Mouse (Mus musculus): ENCODE measurements around the gene Syap1. TPM values are rescaled to one million over a fixed set of nuclear protein-coding genes. Genes with fewer than 3 reads are reported as not detected.
"Not testable (repeated sequence)": the region's sequence is repeated elsewhere in the genome, so short reads cannot be mapped to it uniquely, and the experiment has no call there.

Gene Syap1
- 10 to 100 TPM; 30.0 to 31.8 TPM for total RNA-seq (2021)

DNA sequence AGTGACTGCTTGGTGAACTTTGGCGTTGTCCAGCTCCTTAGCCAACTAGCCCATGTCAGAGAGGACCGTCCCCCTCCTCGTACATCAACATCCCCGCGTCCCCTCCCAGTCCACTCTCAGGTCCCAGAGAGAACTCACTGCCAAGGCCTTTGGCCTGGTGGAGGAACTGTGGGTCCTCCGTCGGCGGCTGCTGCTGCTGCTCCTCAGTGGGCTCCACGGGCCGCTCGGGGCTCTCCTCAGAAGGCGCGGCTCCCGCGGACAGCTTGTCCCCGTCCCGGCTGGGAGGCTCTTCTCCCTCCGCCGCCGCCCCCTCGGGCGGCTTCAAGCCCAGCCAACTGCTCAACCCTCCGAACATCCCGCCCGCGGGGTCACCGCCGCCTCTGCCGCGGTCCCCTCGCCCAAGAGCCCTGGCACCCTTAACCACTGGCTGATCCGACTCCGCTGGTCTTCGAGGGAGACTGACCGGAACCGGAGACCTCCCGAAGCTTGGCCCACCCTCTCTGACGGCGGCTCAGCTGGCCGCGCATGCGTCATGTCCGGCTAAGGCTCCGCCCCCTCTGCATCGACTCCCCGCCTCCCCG lies at the start of gene Syap1:
Gene Syap1 (minus strand): TSS at position 517 of the 581 bp plus-strand sequence.
- intact Hi-C loops (cut with DNase I), result no loop called here
- DNase-seq (ENCODE audit: extremely low spot score in 1 of 2, low spot score in 2 of 2), result peak; percentile 36 to 91

DNA sequence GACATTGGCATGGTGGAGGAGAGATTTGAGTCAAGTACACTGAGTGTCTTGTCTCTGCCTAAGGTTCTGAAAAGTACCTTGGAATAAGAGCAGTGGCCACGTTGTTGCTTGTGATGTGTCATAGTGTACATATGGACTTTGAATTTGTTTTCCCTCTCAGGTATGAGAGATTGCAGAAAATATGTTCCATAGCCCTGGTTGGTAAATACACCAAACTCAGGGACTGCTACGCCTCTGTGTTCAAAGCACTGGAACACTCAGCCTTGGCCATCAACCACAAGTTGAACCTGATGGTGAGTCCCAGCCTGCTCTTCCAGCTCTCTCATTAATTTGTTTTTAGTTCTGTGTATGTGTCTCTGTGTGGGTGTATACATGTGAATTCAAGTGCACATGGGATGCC lies 43.2 kb upstream of the Syap1 start:
- no peak for DNase-seq (ENCODE audit: extremely low spot score in 1 of 2, low spot score in 2 of 2)
- intact Hi-C loops (cut with DNase I), result loop anchor here (10.0 kb wide), 1 partner anchor 983 kb away; no protein-coding TSS in a partner anchor

DNA sequence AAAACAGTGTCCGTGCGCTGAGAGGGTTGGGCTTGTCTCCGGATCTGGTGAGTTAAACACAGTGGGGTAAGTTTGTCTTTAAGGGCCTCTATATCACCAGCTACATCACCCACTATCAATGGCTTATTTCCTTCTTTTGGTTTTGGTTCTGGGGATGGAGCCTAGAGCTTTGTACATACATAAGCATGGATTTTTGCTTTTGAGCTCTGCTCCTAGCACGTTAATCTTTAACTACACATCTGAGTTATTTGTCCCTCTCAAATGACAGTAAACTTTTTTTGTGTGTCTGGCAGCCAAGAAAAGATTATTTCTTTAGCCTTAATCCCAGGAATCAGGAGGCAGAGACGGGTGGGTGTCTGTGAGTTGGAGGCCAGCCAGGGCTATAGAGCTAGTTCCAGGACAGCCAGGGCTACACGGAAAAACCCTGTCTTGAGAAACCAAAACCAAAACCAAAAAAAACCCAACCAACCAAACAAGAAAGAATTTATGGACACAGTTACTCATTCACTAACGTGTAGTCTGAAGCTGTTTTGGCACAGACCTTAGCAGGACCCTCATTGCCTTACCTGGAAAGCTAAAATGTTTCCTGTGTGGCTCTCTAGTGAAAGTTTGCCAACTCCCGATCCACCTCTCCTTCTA lies 33.4 kb upstream of the Syap1 start:
- intact Hi-C loops (cut with DNase I), result no loop called here
- no peak for DNase-seq (ENCODE audit: extremely low spot score in 1 of 2, low spot score in 2 of 2)

DNA sequence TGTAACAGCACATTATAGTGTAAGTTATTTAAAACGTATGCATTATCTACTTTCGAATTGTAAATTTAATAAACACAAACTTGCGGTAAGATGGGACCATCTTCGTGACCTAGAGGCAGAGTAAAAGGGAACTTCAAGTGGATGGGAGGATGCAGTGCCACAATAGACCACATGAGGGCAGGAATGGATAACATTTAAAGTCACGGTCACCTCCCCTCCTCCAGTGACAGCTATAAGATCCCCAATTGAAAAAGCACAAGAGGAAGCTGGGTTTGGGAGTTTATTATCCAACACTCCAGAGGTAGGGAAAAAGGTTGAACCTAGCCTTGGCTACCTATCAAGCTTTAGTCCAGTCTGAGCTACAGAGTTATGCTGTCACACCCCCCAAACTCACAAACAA lies 27.4 kb upstream of the Syap1 start:
- intact Hi-C loops (cut with DNase I), result no loop called here
- peak; percentile 23 to 45 for DNase-seq (ENCODE audit: extremely low spot score in 1 of 2, low spot score in 2 of 2)

DNA sequence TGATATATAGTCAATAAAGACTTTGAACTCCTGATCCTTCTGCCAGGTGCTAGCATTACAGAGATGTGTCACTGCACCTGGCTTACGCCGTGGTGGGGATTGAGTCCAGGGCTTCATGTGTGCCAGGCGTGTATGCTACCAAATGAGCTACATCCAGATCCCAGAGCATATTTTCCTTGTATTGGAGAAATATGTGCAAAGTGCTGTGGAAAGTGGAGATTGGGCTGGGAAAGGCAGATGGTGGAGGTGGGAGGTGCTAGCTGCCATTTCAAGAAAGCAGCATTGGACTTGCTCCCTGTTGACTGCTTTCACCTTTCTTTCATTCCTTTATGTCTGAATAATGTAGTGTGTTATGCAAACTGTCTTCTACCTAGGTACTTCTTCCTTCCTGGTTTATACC lies 25.4 kb upstream of the Syap1 start:
- DNase-seq (ENCODE audit: extremely low spot score in 1 of 2, low spot score in 2 of 2), result no peak
- intact Hi-C loops (cut with DNase I), result no loop called here

DNA sequence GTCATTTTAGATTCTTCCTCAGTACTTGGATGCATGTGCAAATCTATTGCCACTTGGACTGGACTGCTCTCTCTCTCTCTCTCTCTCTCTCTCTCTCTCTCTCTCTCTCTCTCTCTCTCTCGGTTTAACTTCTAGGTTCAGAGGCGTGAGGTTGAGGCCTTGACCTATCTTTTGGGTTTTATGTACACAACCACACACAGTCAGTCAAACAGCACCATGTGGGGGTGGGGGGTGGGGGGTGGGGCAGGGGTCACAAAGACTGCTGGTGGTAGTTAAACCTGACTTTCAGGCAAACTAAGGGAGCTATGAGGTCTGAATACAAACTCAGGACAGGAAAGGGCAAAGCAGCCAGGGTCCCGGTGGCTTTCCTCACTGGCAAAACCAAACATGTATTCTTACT lies 19.3 kb upstream of the Syap1 start:
- intact Hi-C loops (cut with DNase I), result no loop called here
- DNase-seq (ENCODE audit: extremely low spot score in 1 of 2, low spot score in 2 of 2), result no peak

DNA sequence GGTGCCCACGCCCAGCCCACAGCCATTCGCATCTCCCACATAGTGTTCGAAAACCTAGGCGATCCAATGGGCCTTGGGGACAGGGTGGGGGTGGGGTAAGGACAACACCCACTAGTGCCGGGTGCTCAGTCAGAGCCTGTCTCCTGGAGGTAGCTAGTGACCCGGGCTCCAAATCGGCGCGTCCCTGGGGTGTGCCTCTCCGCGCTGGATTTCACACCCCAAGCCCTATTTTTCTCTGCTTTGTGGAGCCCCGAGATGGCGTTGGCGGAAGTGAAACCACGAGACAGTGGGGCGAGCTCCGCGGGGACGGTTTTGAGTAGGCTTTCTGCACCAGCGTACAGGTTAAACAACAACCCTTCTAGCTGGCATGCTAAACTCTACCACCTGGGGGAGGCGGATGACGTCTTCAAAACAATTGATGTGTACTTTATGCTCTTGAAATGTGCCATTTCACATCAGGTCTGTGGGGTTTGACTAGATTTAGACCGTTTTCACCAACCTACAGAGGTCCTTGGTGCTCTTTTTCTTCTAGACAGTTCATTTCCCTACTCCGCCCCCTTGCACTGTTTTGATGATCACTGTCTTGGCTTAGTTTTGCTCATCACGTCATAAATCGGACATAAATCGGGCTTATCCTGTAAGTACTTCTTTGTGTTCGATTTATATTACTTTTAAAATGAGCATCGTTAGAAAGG lies 13.9 kb upstream of the Syap1 start:
- intact Hi-C loops (cut with DNase I), result loop anchor here (5.0 kb wide), 1 partner anchor 1010 kb away; no protein-coding TSS in a partner anchor

DNA sequence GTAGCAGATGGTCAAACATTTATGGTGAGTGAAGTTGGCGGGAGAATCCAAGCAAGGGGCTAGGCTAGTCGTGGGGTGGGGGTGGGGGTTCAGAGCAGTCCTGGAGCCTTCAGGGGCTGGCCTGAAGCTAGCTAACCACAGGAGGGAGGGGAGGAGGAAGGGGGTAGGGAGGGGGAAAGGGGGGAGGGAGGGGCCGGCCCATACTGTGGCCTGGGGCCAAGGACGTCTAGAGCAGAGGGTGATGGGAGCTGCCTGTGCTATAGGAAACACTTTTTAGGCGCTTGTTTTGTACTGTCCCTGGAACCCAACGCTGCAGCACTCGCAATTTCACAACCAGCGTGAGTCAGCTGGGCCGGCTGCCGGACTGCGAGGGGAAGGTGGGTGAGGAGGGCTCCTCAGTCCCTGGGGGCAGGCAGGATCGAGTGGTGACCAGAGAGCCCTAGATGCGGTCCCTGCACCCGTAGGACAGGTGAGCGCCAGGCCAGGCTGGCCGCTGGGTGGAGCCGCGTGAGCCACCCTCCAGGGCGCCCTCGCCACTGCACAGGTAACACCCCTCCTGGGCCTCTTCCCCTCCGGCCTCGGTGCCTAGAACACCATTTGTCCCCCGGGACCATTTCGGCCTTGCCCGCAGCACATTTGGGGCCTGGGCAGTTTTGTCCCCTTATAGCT lies 13.3 kb upstream of the Syap1 start:
- peak in 1 of 2 experiments; percentile 35 for DNase-seq (ENCODE audit: extremely low spot score in 1 of 2, low spot score in 2 of 2)
- intact Hi-C loops (cut with DNase I), result loop anchor here (5.0 kb wide), 1 partner anchor 1011 kb away; no protein-coding TSS in a partner anchor

More for the DNA sequence above, 13.9 kb upstream of the Syap1 start:
- DNase-seq (ENCODE audit: extremely low spot score in 1 of 2, low spot score in 2 of 2), result peak; percentile 4 to 31

DNA sequence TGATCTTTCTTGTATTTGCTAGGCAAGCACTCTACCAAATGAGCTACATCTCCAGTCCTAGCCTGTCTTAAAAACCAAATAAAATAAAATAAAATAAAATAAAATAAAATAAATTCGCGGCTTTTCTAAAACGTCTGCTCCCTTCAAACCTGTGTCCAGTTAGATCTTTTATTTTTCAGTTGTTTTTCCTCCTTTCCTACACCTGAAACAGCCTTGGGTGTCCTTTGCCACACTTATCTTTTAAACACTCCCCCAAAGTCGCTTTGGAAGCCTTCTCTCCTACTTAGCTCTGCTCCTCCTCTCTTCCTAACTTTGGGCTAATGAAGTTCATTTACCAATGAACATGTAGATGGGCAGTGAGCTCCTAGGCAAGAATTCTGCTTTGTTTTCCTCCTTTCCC lies 12.7 kb upstream of the Syap1 start, which contains the start of gene Ctps2:
Gene Ctps2 (plus strand): TSS at position 301 of the 400 bp plus-strand sequence.
- intact Hi-C loops (cut with DNase I), result loop anchor here (5.0 kb wide), 1 partner anchor 1011 kb away; no protein-coding TSS in a partner anchor
- DNase-seq (ENCODE audit: extremely low spot score in 1 of 2, low spot score in 2 of 2), result no peak

DNA sequence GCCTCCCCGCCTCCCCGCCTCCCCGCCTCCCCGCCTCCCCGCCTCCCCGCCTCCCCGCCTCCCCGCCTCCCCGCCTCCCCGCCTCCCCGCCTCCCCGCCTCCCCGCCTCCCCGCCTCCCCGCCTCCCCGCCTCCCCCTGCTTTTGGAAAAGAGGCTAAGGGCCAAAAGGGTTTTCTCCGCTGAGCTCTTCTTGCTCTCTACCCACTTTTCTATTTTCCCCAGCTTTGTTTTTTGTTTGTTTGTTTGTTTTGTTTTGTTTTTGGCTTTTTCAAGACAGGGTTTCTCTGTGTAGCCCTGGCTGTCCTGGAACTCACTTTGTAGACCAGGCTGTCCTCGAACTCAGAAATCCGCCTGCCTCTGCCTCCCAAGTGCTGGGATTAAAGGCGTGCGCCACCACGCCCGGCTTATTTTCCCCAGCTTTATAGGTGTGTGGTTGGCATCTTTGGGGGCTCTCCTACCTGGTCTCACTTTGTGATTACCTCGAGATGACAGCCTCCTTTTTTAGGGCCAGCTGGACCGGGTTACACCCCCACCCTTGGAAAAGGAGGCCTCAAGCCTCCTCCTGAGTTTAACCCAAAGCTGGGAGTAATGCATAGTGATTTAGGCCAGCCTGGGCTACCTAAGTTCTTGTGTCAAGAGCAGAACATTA lies 452 bp upstream of the Syap1 start:
- intact Hi-C loops (cut with DNase I); DNase-seq (ENCODE audit: extremely low spot score in 1 of 2, low spot score in 2 of 2): not testable (repeated sequence)

DNA sequence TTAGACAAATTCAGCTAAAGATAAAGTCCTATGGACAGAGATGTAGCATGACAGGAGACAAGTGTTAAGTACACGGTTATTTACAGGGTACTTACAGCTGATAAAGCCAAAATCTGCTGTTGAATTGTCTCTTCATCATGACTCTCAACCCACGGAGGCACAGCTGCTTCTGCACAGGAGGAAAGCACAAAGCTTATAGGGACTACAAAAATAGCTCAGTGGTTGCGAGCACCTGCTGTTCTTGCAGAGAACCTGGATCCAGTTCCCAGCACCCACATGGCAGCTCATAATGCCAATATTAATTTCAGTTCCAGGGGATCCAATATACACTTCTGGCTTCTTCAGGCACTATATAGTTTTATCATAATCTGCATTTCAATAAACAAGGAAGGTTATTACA lies 10.0 kb downstream of the Syap1 start:
- no peak for DNase-seq (ENCODE audit: extremely low spot score in 1 of 2, low spot score in 2 of 2)
- intact Hi-C loops (cut with DNase I), result no loop called here

DNA sequence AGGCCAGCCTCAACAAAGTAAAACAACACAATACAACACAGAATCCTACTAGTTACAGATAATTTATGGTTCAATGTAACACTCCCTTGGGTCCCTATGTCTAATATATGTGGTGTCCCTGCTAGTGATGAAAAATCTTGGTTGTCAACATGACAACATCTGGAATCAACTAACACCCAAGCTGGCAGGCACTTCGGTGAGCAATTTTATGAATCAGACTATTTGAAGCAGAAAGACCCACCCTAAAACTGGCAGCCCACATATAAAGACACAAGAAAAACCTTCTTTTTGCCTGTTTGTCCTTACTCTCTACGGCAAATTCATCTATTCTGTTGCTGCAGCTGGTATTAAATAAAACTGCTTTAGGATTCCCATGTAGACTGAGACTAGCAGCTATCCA lies 14.5 kb downstream of the Syap1 start:
- intact Hi-C loops (cut with DNase I), result no loop called here
- no peak for DNase-seq (ENCODE audit: extremely low spot score in 1 of 2, low spot score in 2 of 2)

DNA sequence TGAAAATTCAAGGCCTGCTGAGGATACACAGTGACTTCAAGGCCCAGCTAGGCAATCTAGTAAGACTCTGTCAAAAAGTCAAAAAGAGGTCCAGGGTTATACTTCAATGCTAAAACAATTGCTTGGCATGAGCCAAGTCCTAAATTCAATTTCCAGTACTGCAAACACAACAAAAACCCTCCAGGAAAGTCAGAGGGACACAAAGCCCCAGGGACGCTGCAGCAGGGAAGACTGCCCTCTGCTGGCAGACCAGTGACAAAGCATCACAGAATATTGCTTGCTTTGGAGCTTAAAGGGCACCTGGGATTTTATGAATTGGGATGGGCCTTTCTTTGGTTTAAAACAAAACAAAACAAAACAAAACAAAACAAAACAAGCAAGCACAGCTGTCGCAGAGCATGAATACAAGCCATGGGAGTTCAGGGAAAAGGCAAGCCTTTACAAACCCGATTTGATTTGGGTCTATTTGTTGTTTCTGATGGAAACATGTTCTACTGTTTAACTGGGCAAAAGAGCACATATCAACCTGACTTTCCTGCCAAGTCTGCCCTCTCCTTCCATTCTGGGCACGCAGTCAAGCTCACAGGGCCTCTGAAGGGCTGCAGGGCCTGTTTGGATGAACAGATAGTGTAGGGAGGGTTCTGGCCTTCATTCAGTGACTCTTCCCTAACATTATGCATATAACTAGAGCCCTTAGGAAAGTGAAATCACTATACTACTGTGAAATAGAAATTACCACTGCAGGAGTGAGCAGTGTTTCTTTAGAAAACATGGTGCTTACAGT lies 16.3 kb downstream of the Syap1 start:
- peak in 1 of 2 experiments; percentile 19 for DNase-seq (ENCODE audit: extremely low spot score in 1 of 2, low spot score in 2 of 2)
- intact Hi-C loops (cut with DNase I), result no loop called here

DNA sequence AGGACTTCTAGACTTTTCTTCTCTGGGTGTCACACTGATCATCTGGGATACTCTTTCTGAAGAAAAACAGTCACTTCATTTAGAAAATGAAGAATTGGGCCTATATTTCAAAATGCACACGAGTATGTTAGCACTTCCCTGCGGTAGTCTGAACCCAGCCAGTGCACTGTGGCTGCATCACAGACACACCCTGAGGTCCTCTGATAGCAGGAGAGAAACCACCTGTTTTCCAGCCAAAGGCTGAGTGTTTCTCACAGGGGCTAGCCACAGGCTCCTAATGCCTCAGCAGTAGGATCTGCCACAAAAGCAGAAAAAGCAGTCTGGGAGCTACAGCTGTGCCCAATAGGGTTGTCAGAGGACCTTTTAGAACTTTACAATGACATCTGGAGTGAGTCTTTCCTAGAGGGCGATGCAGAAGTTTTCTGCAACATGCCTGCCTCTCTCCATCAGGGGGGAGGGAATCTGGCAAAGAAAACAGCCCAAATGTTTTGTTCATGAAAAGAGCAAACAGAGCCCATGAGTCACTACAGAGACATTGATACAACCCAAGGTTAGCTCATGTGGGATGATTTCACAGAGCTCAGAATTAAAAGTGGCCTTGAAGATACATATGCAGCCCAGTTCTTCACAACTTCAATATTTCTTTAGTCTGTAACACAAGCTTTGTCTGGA lies 19.8 kb downstream of the Syap1 start:
- intact Hi-C loops (cut with DNase I), result no loop called here
- DNase-seq (ENCODE audit: extremely low spot score in 1 of 2, low spot score in 2 of 2), result no peak

DNA sequence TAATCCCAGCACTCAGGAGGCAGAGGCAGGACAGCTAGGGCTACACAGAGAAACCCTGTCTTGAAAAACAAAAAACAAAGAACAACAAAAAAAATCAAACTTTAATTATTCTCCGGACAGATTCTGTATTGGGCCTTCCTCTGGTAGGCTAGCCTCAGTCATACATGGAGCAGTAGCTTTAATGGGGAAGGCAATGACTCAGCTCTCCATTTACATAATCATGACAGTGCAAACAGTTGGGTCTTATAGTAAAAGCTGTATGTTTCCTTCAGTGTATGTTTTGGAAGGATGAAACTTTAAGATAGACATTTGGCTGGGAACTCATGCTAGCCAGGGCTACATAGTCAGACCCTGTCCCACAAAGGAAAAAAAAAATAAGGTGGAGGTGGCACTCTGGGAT lies 39.6 kb downstream of the Syap1 start:
- intact Hi-C loops (cut with DNase I), result no loop called here
- no peak for DNase-seq (ENCODE audit: extremely low spot score in 1 of 2, low spot score in 2 of 2)

DNA sequence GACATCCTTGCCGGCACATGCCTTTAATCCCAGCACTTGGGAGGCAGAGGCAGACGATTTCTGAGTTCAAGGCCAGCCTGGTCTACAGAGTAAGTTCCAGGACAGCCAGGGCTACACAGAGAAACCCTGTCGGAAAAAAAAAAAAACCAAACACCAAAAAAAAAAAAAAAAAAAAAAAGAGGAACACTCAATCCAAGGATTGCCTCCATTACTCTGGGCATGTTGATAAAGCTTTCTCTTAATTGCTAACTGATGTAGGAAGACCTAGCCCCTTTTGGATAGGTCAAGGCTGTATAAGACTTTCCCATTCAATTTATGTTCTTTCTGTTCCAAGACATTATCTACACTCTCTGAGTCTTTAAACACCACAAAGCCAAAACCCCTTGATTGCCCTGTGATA lies 42.7 kb downstream of the Syap1 start:
- intact Hi-C loops (cut with DNase I), result no loop called here

DNA sequence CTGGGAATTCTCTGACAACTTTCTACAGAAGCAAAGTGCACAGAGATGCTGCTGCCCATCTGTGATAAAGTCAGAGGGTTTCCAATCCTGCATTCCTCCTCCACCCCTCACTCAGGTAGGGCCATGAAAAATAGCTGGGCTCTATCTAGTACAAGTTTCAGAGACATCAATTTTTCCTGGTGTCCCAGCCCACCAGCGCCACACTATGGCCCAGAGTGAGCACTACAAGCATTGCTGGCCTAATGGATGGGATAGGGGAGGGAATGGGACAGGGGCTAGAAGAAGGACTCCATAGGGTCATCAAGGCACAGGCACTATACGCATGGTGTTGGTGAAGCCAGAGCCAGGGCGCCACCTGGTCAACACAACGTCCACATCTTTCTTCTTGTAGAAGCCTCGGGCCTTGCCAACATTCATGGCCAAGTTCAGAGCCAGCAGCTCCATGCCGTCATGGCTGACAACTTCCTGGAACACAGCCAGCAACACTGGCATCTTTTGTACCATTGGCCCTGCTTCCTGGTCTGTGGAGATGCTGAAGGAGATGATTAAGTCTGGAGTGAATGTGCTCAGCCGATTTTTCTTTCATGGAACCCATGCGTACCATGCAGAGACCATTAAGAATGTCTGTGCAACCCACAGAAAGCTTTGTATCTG lies 43.7 kb downstream of the Syap1 start:
- intact Hi-C loops (cut with DNase I), result no loop called here
- DNase-seq (ENCODE audit: extremely low spot score in 1 of 2, low spot score in 2 of 2), result no peak

More for the DNA sequence above, 42.7 kb downstream of the Syap1 start:
- DNase-seq (ENCODE audit: extremely low spot score in 1 of 2, low spot score in 2 of 2), result no peak

All from left cerebral cortex, postnatal 10 days (tissue).